Mouse (Mus musculus) heart, embryonic 14.5 days (tissue): Measurements from ENCODE around the gene Zdhhc3. TPM values are rescaled to one million over a fixed set of nuclear protein-coding genes. Genes with fewer than 3 reads are reported as not detected.

Experiments used
- ATAC-seq: fragments of 200-750 bp; cut with Nextera tagmentation; 2 replicates; pipeline ENCODE4 v1.8.0; 2017; ENCODE audit warnings: low read depth, moderate TSS enrichment; ENCODE audit not compliant: insufficient number of reproducible peaks, insufficient read depth, low FRiP score
- H3K27ac ChIP-seq, 2 experiments: fragments of 200-500 bp in 1 of 2; fragments of 300-500 bp in 1 of 2; sonication (generic) in 1 of 2; replicated peaks in 1 of 2; 2 replicates each; pipeline ENCODE4 v1.5.1; 2012 to 2014; ENCODE audit warnings: low read depth in 2 of 2, low read length in 2 of 2, control low read depth in 1 of 2, mild to moderate bottlenecking in 1 of 2, mixed read lengths in 1 of 2; ENCODE audit not compliant: control insufficient read depth in 1 of 2, insufficient read depth in 1 of 2
- H3K27me3 ChIP-seq: fragments of 300-500 bp; sonication (generic); 2 replicates; pipeline ENCODE4 v1.6.1; 2014; ENCODE audit warnings: mild to moderate bottlenecking, low read length, control low read depth; ENCODE audit not compliant: control insufficient read depth, insufficient read depth
- H3K36me3 ChIP-seq: fragments of 300-500 bp; sonication (generic); 2 replicates; pipeline ENCODE4 v1.6.1; 2014; ENCODE audit warnings: mild to moderate bottlenecking, control low read depth, low read length, mixed read lengths; ENCODE audit not compliant: control insufficient read depth, insufficient read depth
- H3K4me1 ChIP-seq, 2 experiments: fragments of 200-500 bp in 1 of 2; fragments of 300-500 bp in 1 of 2; sonication (generic) in 1 of 2; 2 replicates each; pipeline ENCODE4 v1.6.1; 2012 to 2014; ENCODE audit warnings: low read length in 2 of 2, control low read depth in 1 of 2, mixed read lengths in 1 of 2; ENCODE audit not compliant: control insufficient read depth in 2 of 2, insufficient read depth in 2 of 2
- H3K4me2 ChIP-seq: fragments of 300-500 bp; sonication (generic); 2 replicates; pipeline ENCODE4 v1.6.1; 2014; ENCODE audit warnings: mild to moderate bottlenecking, low read length
- H3K4me3 ChIP-seq, 2 experiments: fragments of 200-500 bp in 1 of 2; fragments of 300-500 bp in 1 of 2; sonication (generic) in 1 of 2; 2 replicates each; pipeline ENCODE4 v1.5.1; 2012 to 2014; ENCODE audit warnings: low read length in 2 of 2, mild to moderate bottlenecking in 2 of 2, control low read depth in 1 of 2, low read depth in 1 of 2, moderate library complexity in 1 of 2; ENCODE audit not compliant: control insufficient read depth in 1 of 2, insufficient read depth in 1 of 2
- H3K9ac ChIP-seq: fragments of 300-500 bp; sonication (generic); 2 replicates; pipeline ENCODE4 v1.6.1; 2014; ENCODE audit warnings: mild to moderate bottlenecking, low read length
- H3K9me3 ChIP-seq: fragments of 300-500 bp; sonication (generic); 2 replicates; pipeline ENCODE4 v1.6.1; 2016; ENCODE audit warnings: low read length, control low read depth; ENCODE audit not compliant: control insufficient read depth
- WGBS: fragments of 180-500 bp; shearing (Covaris S2); extraction: QIAGEN DNeasy Blood & Tissue Kit; methylation state at CpG from one replicate; pipeline ENCODE4 v1.1.7; 2014; 5-methylcytosine and 5-hydroxymethylcytosine counted together
- polyA plus RNA-seq: library from polyadenylated mRNA; unstranded; fragments of >200 nt; fragmentation: Nextera tagmentation; extraction: Ambion mirVana; gene quantifications from 2 replicates; pipeline ENCODE4 v1.2.1, GENCODE M21; 2014

The Zdhhc3 gene
- polyA plus RNA-seq, 1 experiment from 2014 or later = 36.9 TPM

DNA sequence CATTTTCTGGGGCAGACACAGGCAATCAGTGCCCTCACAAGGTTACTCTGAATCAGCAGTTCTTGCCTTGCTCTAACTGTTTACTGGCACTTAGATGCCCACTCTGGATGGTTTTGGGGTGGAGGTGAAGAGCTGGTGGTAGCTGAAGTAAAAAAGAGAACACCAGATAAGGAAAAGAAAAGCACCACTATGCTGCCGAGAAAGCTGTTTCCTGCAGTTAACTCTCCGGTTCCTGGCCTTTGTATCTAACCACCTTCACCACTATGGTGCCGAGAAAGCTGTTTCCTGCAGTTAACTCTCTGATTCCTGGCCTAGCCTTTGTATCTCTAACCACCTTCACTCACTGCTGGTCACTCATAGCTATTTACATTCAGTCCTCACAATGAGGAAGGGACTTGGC is 25.4 kb downstream of the Zdhhc3 start:
- no peak for ATAC-seq
- no peak overlapping the region for H3K27ac ChIP-seq
- no peak overlapping the region for H3K9ac ChIP-seq
- H3K9me3 ChIP-seq = no peaks in the 10 kb centered on the region
- no peaks in the 10 kb centered on the region for H3K27me3 ChIP-seq
- no peak overlapping the region for H3K4me3 ChIP-seq
- 43% methylated on average over 3 of the region's 3 CpGs for WGBS
- peaks cover 89% of the 10 kb centered on the region for H3K36me3 ChIP-seq
- no peak overlapping the region for H3K4me2 ChIP-seq
- H3K4me1 ChIP-seq = no peaks in the 10 kb centered on the region

GRCm38 (mm10) chr9:123085373-123085772 is 27.6 kb downstream of the Zdhhc3 start:
- H3K4me2 ChIP-seq = no peak overlapping the region
- H3K9me3 ChIP-seq = no peaks in the 10 kb centered on the region
- ATAC-seq = no peak
- H3K27me3 ChIP-seq = no peaks in the 10 kb centered on the region
- H3K4me3 ChIP-seq = no peak overlapping the region
- H3K27ac ChIP-seq = no peak overlapping the region
- peaks cover 98% of the 10 kb centered on the region for H3K36me3 ChIP-seq
- 82% methylated on average over 1 of the region's 1 CpGs for WGBS
- no peaks in the 10 kb centered on the region for H3K4me1 ChIP-seq
- H3K9ac ChIP-seq = no peak overlapping the region

DNA sequence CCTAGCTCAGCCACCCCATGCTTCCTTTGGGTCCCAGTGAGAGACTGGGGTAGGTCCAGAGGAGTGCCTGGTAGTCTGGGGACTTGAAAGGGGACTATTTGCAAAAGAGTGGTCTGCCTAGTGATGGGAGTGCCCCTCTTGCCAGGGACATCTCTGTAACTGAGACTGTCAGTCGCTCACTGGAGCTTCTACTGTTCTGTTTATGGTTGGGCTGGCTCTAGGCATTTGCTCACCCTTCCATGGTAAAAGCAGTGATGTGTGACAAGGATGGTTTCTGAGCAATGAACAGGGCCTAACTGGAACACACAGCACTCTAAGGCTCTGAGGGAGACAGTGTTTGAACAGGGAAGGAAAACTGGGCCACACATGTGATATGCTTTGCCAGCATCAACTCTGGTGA is 32.2 kb downstream of the Zdhhc3 start:
- no peak for ATAC-seq
- Histone ChIP-seq H3K27ac (no peak overlapping the region), H3K9me3 (no peaks in the 10 kb centered on the region), H3K27me3 (no peaks in the 10 kb centered on the region), H3K4me3 (no peak overlapping the region), H3K4me1 (no peaks in the 10 kb centered on the region), H3K4me2 (no peak overlapping the region), H3K36me3 (peaks cover 97% of the 10 kb centered on the region), H3K9ac (no peak overlapping the region)
- WGBS = 79% methylated on average over 1 of the region's 1 CpGs

- Histone ChIP-seq H3K4me1 (no peaks in the 10 kb centered on the region), H3K4me3 (no peak overlapping the region), H3K9me3 (no peaks in the 10 kb centered on the region), H3K36me3 (peaks cover 96% of the 10 kb centered on the region), H3K4me2 (no peak overlapping the region), H3K9ac (no peak overlapping the region), H3K27me3 (no peaks in the 10 kb centered on the region), H3K27ac (no peak overlapping the region)
- 89% methylated on average over 7 of the region's 7 CpGs for WGBS
- ATAC-seq = no peak
Observed at GRCm38 (mm10) chr9:123080355-123080754, 32.6 kb downstream of the Zdhhc3 start.

DNA sequence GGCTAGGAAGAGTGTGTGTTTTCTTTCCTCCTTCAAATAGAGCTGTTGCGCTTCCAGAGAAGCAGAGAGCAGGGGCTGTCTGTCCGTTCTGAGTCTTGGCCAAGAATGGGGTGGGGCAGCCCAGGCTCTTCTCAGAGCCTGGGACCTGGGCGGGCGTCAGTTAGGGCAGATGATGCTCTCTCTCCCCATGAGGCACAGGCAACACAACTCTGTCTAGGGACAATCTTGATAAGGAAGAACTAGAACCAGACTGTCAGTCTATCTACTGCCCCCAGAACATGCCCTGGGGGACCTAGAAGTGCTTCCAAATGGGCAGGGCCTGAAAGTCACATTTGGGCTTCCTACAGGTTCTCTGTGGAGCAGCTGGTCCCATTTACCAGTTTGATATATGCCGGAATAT is 33.9 kb downstream of the Zdhhc3 start:
- no peaks in the 10 kb centered on the region for H3K9me3 ChIP-seq
- H3K4me1 ChIP-seq = no peaks in the 10 kb centered on the region
- no peak for ATAC-seq
- no peak overlapping the region for H3K4me2 ChIP-seq
- WGBS = 90% methylated on average over 5 of the region's 5 CpGs
- no peaks in the 10 kb centered on the region for H3K27me3 ChIP-seq
- H3K4me3 ChIP-seq = no peak overlapping the region
- peaks cover 84% of the 10 kb centered on the region for H3K36me3 ChIP-seq
- no peak overlapping the region for H3K27ac ChIP-seq
- no peak overlapping the region for H3K9ac ChIP-seq

DNA sequence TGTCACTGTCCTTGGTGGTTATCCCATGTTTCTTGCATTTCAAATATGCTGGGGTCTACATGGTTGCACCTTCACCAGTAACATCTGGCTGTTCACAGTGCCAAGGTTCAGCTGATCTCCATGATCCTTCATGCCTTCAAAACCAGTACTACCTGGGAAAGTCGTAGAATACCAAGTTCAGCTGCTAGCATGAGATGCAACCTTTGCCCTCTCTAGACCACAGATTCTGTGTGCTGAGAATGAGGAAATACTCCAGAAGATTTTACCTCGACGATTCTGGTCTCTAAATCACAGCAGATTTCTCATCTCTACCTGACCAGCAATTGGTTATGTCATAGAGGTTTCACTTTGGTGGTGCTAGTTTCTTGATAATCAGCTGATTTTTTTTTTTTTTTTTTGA is 52.8 kb downstream of the Zdhhc3 start:
- no peak overlapping the region for H3K9ac ChIP-seq
- H3K36me3 ChIP-seq = no peaks in the 10 kb centered on the region
- no peak overlapping the region for H3K27ac ChIP-seq
- no peak for ATAC-seq
- 70% methylated on average over 3 of the region's 3 CpGs for WGBS
- no peaks in the 10 kb centered on the region for H3K9me3 ChIP-seq
- no peaks in the 10 kb centered on the region for H3K27me3 ChIP-seq
- H3K4me2 ChIP-seq = no peak overlapping the region
- H3K4me1 ChIP-seq = peaks cover 0 to 4% of the 10 kb centered on the region in 2 experiments; a peak in 1 of 4 replicates
- H3K4me3 ChIP-seq = no peak overlapping the region

DNA sequence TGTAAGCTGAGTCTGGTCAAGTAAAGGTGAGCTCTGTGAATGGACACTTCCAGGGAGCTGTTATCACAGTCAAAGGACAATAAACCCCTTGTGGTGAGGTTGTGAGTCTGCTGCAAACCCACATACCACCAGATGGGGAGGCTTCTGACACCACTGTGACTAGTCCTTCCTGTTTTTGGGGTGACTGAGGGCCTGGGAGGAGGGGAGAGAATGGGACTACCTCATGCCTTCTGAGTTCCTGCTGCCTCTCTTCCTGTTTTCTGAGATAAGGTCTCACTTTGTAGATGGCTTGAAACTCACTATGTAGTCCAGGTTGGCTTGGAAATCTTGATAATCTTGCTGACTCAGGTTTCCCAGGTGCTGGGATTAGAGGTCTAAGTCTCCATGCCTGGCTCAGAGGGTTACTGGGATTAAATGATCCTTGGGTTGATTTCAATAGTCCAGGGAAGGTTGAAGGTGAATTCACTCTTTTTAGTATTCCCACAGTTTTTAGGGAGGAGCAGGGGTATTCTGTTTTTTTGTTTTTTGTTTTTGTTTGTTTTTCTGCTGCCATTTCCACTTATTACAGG is 54.2 kb downstream of the Zdhhc3 start:
- no peak for ATAC-seq

GRCm38 (mm10) chr9:123047665-123048064 is 65.3 kb downstream of the Zdhhc3 start:
- 79% methylated on average over 1 of the region's 1 CpGs for WGBS
- no peak overlapping the region for H3K9ac ChIP-seq
- H3K4me2 ChIP-seq = no peak overlapping the region
- no peaks in the 10 kb centered on the region for H3K9me3 ChIP-seq
- no peaks in the 10 kb centered on the region for H3K27me3 ChIP-seq
- no peaks in the 10 kb centered on the region for H3K36me3 ChIP-seq
- no peaks in the 10 kb centered on the region for H3K4me1 ChIP-seq
- H3K4me3 ChIP-seq = no peak overlapping the region
- H3K27ac ChIP-seq = no peak overlapping the region
- ATAC-seq = no peak

More for the DNA sequence above, 54.2 kb downstream of the Zdhhc3 start:
- H3K27me3 ChIP-seq = no peaks in the 10 kb centered on the region
- H3K36me3 ChIP-seq = no peaks in the 10 kb centered on the region
- H3K4me2 ChIP-seq = no peak overlapping the region
- H3K9me3 ChIP-seq = no peaks in the 10 kb centered on the region
- H3K4me1 ChIP-seq = peaks cover 0 to 4% of the 10 kb centered on the region in 2 experiments; a peak in 1 of 4 replicates
- H3K27ac ChIP-seq = no peak overlapping the region
- no peak overlapping the region for H3K9ac ChIP-seq
- H3K4me3 ChIP-seq = no peak overlapping the region
